Mouse (Mus musculus): ENCODE results near the gene Wfdc17. TPM values are rescaled to one million over a fixed set of nuclear protein-coding genes. Genes with fewer than 3 reads are reported as not detected.

Wfdc17 gene
- polyA plus RNA-seq, 1 experiment from 2014 or later, result not detected

- 90% methylated on average over 6 of the region's 6 CpGs for WGBS
- H3K27ac ChIP-seq, result no peak overlapping the region
- H3K27me3 ChIP-seq (ENCODE audit: poor library complexity, severe bottlenecking), result no peaks in the 10 kb centered on the region
- no peaks in the 10 kb centered on the region for H3K9me3 ChIP-seq
- H3K4me3 ChIP-seq, result no peak overlapping the region
- DNase-seq (ENCODE audit: extremely low spot score, low spot score), result no peak
- H3K4me1 ChIP-seq, result no peaks in the 10 kb centered on the region
- H3K36me3 ChIP-seq (replicated peaks), result no peaks in the 10 kb centered on the region
These were observed 13.4 kb downstream of the Wfdc17 start for GRCm38 (mm10) chr11:83717042-83717665.

- no peaks in the 10 kb centered on the region for H3K9me3 ChIP-seq
- DNase-seq (ENCODE audit: extremely low spot score, low spot score), result no peak
These were observed 17.0 kb downstream of the Wfdc17 start for GRCm38 (mm10) chr11:83720766-83721165.

GRCm38 (mm10) chr11:83728757-83729432 lies 25.1 kb downstream of the Wfdc17 start:
- Histone ChIP-seq H3K27me3 (ENCODE audit: poor library complexity, severe bottlenecking) (no peaks in the 10 kb centered on the region; the same call in 1 of the 2 replicates), H3K36me3 (replicated peaks) (no peaks in the 10 kb centered on the region), H3K4me3 (no peak overlapping the region), H3K4me1 (no peaks in the 10 kb centered on the region), H3K9me3 (no peaks in the 10 kb centered on the region; the same call in 1 of the 2 replicates), H3K27ac (no peak overlapping the region)
- no peak for DNase-seq (ENCODE audit: extremely low spot score, low spot score)
- 67% methylated on average over 3 of the region's 3 CpGs for WGBS

More at GRCm38 (mm10) chr11:83720766-83721165, 17.0 kb downstream of the Wfdc17 start:
- Histone ChIP-seq H3K4me1 (no peaks in the 10 kb centered on the region), H3K27ac (no peak overlapping the region), H3K27me3 (ENCODE audit: poor library complexity, severe bottlenecking) (no peaks in the 10 kb centered on the region), H3K36me3 (replicated peaks) (no peaks in the 10 kb centered on the region), H3K4me3 (no peak overlapping the region)

GRCm38 (mm10) chr11:83731116-83731515 lies 27.3 kb downstream of the Wfdc17 start:
- H3K36me3 ChIP-seq (replicated peaks), result no peaks in the 10 kb centered on the region
- no peaks in the 10 kb centered on the region; the same call in 1 of the 2 replicates for H3K27me3 ChIP-seq (ENCODE audit: poor library complexity, severe bottlenecking)
- no peaks in the 10 kb centered on the region; the same call in 1 of the 2 replicates for H3K9me3 ChIP-seq
- no peak for DNase-seq (ENCODE audit: extremely low spot score, low spot score)
- H3K27ac ChIP-seq, result no peak overlapping the region
- no peak overlapping the region for H3K4me3 ChIP-seq
- H3K4me1 ChIP-seq, result peaks cover 3% of the 10 kb centered on the region; the same call in 1 of the 2 replicates
- WGBS, result 81% methylated on average over 1 of the region's 1 CpGs

GRCm38 (mm10) chr11:83733071-83733640 lies 29.4 kb downstream of the Wfdc17 start:
- Histone ChIP-seq H3K27me3 (ENCODE audit: poor library complexity, severe bottlenecking) (no peaks in the 10 kb centered on the region; the same call in 1 of the 2 replicates), H3K4me1 (peaks cover 3% of the 10 kb centered on the region; the same call in 1 of the 2 replicates), H3K4me3 (no peak overlapping the region), H3K9me3 (no peaks in the 10 kb centered on the region; the same call in 1 of the 2 replicates), H3K27ac (no peak overlapping the region), H3K36me3 (replicated peaks) (no peaks in the 10 kb centered on the region)
- no peak for DNase-seq (ENCODE audit: extremely low spot score, low spot score)
- 83% methylated on average over 5 of the region's 5 CpGs for WGBS

GRCm38 (mm10) chr11:83734215-83734614 lies 30.4 kb downstream of the Wfdc17 start:
- H3K36me3 ChIP-seq (replicated peaks), result no peaks in the 10 kb centered on the region
- DNase-seq (ENCODE audit: extremely low spot score, low spot score), result no peak
- H3K27ac ChIP-seq, result no peak overlapping the region
- H3K4me1 ChIP-seq, result peaks cover 3% of the 10 kb centered on the region; the same call in 1 of the 2 replicates
- no peaks in the 10 kb centered on the region; the same call in 1 of the 2 replicates for H3K9me3 ChIP-seq
- 89% methylated on average over 1 of the region's 1 CpGs for WGBS
- H3K27me3 ChIP-seq (ENCODE audit: poor library complexity, severe bottlenecking), result no peaks in the 10 kb centered on the region; the same call in 1 of the 2 replicates
- H3K4me3 ChIP-seq, result no peak overlapping the region

GRCm38 (mm10) chr11:83735881-83736280 lies 32.1 kb downstream of the Wfdc17 start:
- 69% methylated on average over 2 of the region's 2 CpGs for WGBS
- no peak for DNase-seq (ENCODE audit: extremely low spot score, low spot score)

GRCm38 (mm10) chr11:83737109-83737558 lies 33.3 kb downstream of the Wfdc17 start:
- H3K4me3 ChIP-seq, result no peak overlapping the region
- WGBS, result 91% methylated on average over 3 of the region's 3 CpGs
- no peak overlapping the region for H3K27ac ChIP-seq
- H3K36me3 ChIP-seq (replicated peaks), result no peaks in the 10 kb centered on the region
- peaks cover 4% of the 10 kb centered on the region; the same call in 1 of the 2 replicates for H3K27me3 ChIP-seq (ENCODE audit: poor library complexity, severe bottlenecking)
- no peak for DNase-seq (ENCODE audit: extremely low spot score, low spot score)
- H3K9me3 ChIP-seq, result no peaks in the 10 kb centered on the region; the same call in 1 of the 2 replicates
- H3K4me1 ChIP-seq, result peaks cover 3% of the 10 kb centered on the region; the same call in 1 of the 2 replicates

More at GRCm38 (mm10) chr11:83735881-83736280, 32.1 kb downstream of the Wfdc17 start:
- H3K27ac ChIP-seq, result no peak overlapping the region
- no peaks in the 10 kb centered on the region for H3K36me3 ChIP-seq (replicated peaks)
- H3K4me3 ChIP-seq, result no peak overlapping the region
- H3K27me3 ChIP-seq (ENCODE audit: poor library complexity, severe bottlenecking), result no peaks in the 10 kb centered on the region; the same call in 1 of the 2 replicates
- peaks cover 3% of the 10 kb centered on the region; the same call in 1 of the 2 replicates for H3K4me1 ChIP-seq
- no peaks in the 10 kb centered on the region; the same call in 1 of the 2 replicates for H3K9me3 ChIP-seq

- no peaks in the 10 kb centered on the region for H3K36me3 ChIP-seq (replicated peaks)
- H3K27me3 ChIP-seq (ENCODE audit: poor library complexity, severe bottlenecking), result peaks cover 7% of the 10 kb centered on the region; the same call in 1 of the 2 replicates
- WGBS, result 26% methylated on average over 5 of the region's 5 CpGs
- no peak overlapping the region for H3K27ac ChIP-seq
- H3K4me1 ChIP-seq, result peaks cover 3% of the 10 kb centered on the region; the same call in 1 of the 2 replicates
- H3K9me3 ChIP-seq, result no peaks in the 10 kb centered on the region
- no peak overlapping the region for H3K4me3 ChIP-seq
- DNase-seq (ENCODE audit: extremely low spot score, low spot score), result peak; percentile 59
These were observed 35.5 kb downstream of the Wfdc17 start for GRCm38 (mm10) chr11:83739241-83739640.

- 86% methylated on average over 4 of the region's 4 CpGs for WGBS
- H3K9me3 ChIP-seq, result no peaks in the 10 kb centered on the region
- H3K36me3 ChIP-seq (replicated peaks), result no peaks in the 10 kb centered on the region
- H3K4me1 ChIP-seq, result no peaks in the 10 kb centered on the region
- H3K4me3 ChIP-seq, result no peak overlapping the region
- peaks cover 7% of the 10 kb centered on the region; the same call in 1 of the 2 replicates for H3K27me3 ChIP-seq (ENCODE audit: poor library complexity, severe bottlenecking)
- no peak for DNase-seq (ENCODE audit: extremely low spot score, low spot score)
- H3K27ac ChIP-seq, result no peak overlapping the region
These were observed 36.7 kb downstream of the Wfdc17 start for GRCm38 (mm10) chr11:83740443-83740991.

- Histone ChIP-seq H3K4me1 (no peaks in the 10 kb centered on the region), H3K36me3 (replicated peaks) (no peaks in the 10 kb centered on the region), H3K4me3 (no peak overlapping the region), H3K9me3 (no peaks in the 10 kb centered on the region), H3K27ac (no peak overlapping the region), H3K27me3 (ENCODE audit: poor library complexity, severe bottlenecking) (peaks cover 16% of the 10 kb centered on the region; the same call in 1 of the 2 replicates)
- 80% methylated on average over 5 of the region's 5 CpGs for WGBS
- no peak for DNase-seq (ENCODE audit: extremely low spot score, low spot score)
These were observed 38.0 kb downstream of the Wfdc17 start for GRCm38 (mm10) chr11:83741841-83742240.

GRCm38 (mm10) chr11:83742731-83743355 lies 39.1 kb downstream of the Wfdc17 start:
- peaks cover 21% of the 10 kb centered on the region; the same call in 1 of the 2 replicates for H3K27me3 ChIP-seq (ENCODE audit: poor library complexity, severe bottlenecking)
- DNase-seq (ENCODE audit: extremely low spot score, low spot score), result no peak
- H3K4me1 ChIP-seq, result no peaks in the 10 kb centered on the region
- no peak overlapping the region for H3K4me3 ChIP-seq
- no peak overlapping the region for H3K27ac ChIP-seq
- no peaks in the 10 kb centered on the region for H3K36me3 ChIP-seq (replicated peaks)
- H3K9me3 ChIP-seq, result no peaks in the 10 kb centered on the region
- 83% methylated on average over 9 of the region's 9 CpGs for WGBS

Data from forebrain, embryonic 10.5 days (tissue).